Mouse (Mus musculus): ENCODE measurements around the gene Gm20518.

- TF ChIP-seq CTCF (IDR thresholded peaks at IDR 0.05; ENCODE audit: low read depth) (no peak), EP300 (IDR thresholded peaks at IDR 0.05; ENCODE audit: low read depth) (no peak)
Measured at GRCm38 (mm10) chr16:17807192-17808009, 84.1 kb downstream of the Gm20518 start.

Measured in liver, embryonic 14.5 days (tissue).